Mouse (Mus musculus) liver, embryonic 14.5 days (tissue): Measurements from ENCODE around the gene Ccdc73. TPM values are rescaled to one million over a fixed set of nuclear protein-coding genes. Genes with fewer than 3 reads are reported as not detected.

Experiments
- ATAC-seq: fragments of 200-750 bp; cut with Nextera tagmentation; 2 replicates; pipeline ENCODE4 v1.8.0; 2017; ENCODE audit warnings: moderate number of reproducible peaks, mild to moderate bottlenecking, moderate library complexity; ENCODE audit not compliant: insufficient read depth
- DNase-seq, 3 experiments: peaks; one replicate each; pipeline ENCODE4 v3.0.0-alpha.2; 2012 to 2013; ENCODE audit warnings: low read depth in 3 of 3, low spot score in 3 of 3
- H3K27ac ChIP-seq: fragments of 300-500 bp; sonication (generic); 2 replicates; pipeline ENCODE4 v1.5.1; 2014; ENCODE audit warnings: moderate library complexity, mild to moderate bottlenecking, control low read depth, inconsistent platforms
- H3K27me3 ChIP-seq: fragments of 300-500 bp; sonication (generic); 2 replicates; pipeline ENCODE4 v1.6.1; 2014; ENCODE audit warnings: mild to moderate bottlenecking, low read length, moderate library complexity; ENCODE audit not compliant: control insufficient read depth, insufficient read depth
- H3K36me3 ChIP-seq: fragments of 300-500 bp; sonication (generic); replicated peaks from 2 replicates; pipeline ENCODE4 v1.6.1; 2014; ENCODE audit warnings: low read depth; ENCODE audit not compliant: control insufficient read depth, insufficient read depth
- H3K4me1 ChIP-seq, 2 experiments: fragments of 200-500 bp in 1 of 2; fragments of 300-500 bp in 1 of 2; sonication (generic) in 1 of 2; replicated peaks; 2 replicates each; pipeline ENCODE4 v1.6.1; 2012 to 2014; ENCODE audit warnings: antibody characterized with exemption in 1 of 2, inconsistent platforms in 1 of 2, low read length in 1 of 2; ENCODE audit not compliant: control insufficient read depth in 2 of 2, insufficient read depth in 2 of 2
- H3K4me2 ChIP-seq: fragments of 300-500 bp; sonication (generic); 2 replicates; pipeline ENCODE4 v1.6.1; 2014; ENCODE audit warnings: low read depth, mild to moderate bottlenecking, control low read depth, moderate library complexity
- H3K4me3 ChIP-seq, 2 experiments: fragments of 200-500 bp in 1 of 2; fragments of 300-500 bp in 1 of 2; sonication (generic) in 1 of 2; 2 replicates each; pipeline ENCODE4 v1.5.1; 2012 to 2014; ENCODE audit warnings: low read depth in 2 of 2, low read length in 2 of 2, mild to moderate bottlenecking in 2 of 2, control low read depth in 1 of 2, inconsistent platforms in 1 of 2, moderate library complexity in 1 of 2; ENCODE audit not compliant: insufficient read depth in 1 of 2
- H3K9ac ChIP-seq: fragments of 300-500 bp; sonication (generic); replicated peaks from 2 replicates; pipeline ENCODE4 v1.6.1; 2014; ENCODE audit warnings: mild to moderate bottlenecking, control low read depth, moderate library complexity
- H3K9me3 ChIP-seq: fragments of 300-500 bp; sonication (generic); 2 replicates; pipeline ENCODE4 v1.6.1; 2016; ENCODE audit warnings: low read length, mixed read lengths; ENCODE audit not compliant: control insufficient read depth
- CTCF ChIP-seq: IDR thresholded peaks from 2 replicates; pipeline ENCODE4 v1.5.1; 2016; ENCODE audit warnings: antibody characterized with exemption, low read depth, control low read depth
- EP300 ChIP-seq: IDR thresholded peaks from 2 replicates; pipeline ENCODE4 v1.6.1; 2016; ENCODE audit warnings: antibody characterized with exemption, low read depth
- WGBS: fragments of 180-500 bp; shearing (Covaris S2); extraction: QIAGEN DNeasy Blood & Tissue Kit; methylation state at CpG from one replicate; pipeline ENCODE4 v1.1.7; 2014; ENCODE audit not compliant: insufficient replicate concordance; 5-methylcytosine and 5-hydroxymethylcytosine counted together
- polyA plus RNA-seq, 2 experiments: library from polyadenylated mRNA; depleted of rRNA in 1 of 2; stranded (reverse) in 1 of 2; unstranded in 1 of 2; fragments of >200 nt; fragmentation: Nextera tagmentation in 1 of 2; extraction: Ambion mirVana in 1 of 2; gene quantifications; 2 replicates each; pipeline versions ENCODE4 v1.2.1 to v1.2.3; 2012 to 2014

Ccdc73 gene
- polyA plus RNA-seq, 2 experiments: 2.1 to 2.5 TPM

DNA sequence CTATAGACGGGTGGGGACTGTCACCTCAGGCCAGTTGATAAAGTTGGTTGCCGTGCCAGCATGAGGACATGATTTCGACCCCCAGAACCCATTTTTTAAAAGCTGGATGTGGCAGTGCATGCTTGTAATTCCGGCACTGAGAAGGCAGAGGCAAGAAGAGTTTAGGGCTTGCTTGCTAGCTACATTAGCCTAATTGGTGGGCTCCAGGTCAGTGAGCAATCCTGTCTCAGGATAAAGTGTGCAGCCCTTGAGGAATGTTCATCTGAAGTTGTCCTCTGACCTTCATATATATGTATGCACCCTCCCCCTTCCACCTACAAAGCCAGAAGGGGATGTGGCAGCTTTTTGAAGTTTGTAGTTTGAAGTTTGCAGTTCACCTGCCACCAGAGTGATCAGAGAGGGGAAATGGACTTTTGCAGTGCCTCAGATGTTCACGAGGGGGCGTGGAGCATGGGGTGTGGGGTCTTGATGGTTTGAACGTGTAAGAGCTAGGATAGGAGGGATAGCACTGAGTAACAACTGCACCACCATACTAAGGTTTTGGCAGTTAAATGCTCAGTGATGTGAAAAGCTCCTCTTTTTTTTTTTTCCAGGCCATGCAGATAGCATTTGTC, 170.5 kb downstream of the Ccdc73 start:
- ATAC-seq (no peak), DNase-seq (no peak)
- peaks cover 0 to 3% of the 10 kb centered on the region in 2 experiments; a peak in 1 of 4 replicates for H3K4me1 ChIP-seq
- H3K27ac ChIP-seq: no peak overlapping the region
- TF ChIP-seq CTCF (no peak), EP300 (no peak)
- H3K36me3 ChIP-seq: no peaks in the 10 kb centered on the region
- no peak overlapping the region for H3K4me3 ChIP-seq
- H3K9me3 ChIP-seq: no peaks in the 10 kb centered on the region
- no peak overlapping the region for H3K9ac ChIP-seq
- no peak overlapping the region for H3K4me2 ChIP-seq
- H3K27me3 ChIP-seq: no peaks in the 10 kb centered on the region
- 65% methylated on average over 7 of the region's 7 CpGs for WGBS

DNA sequence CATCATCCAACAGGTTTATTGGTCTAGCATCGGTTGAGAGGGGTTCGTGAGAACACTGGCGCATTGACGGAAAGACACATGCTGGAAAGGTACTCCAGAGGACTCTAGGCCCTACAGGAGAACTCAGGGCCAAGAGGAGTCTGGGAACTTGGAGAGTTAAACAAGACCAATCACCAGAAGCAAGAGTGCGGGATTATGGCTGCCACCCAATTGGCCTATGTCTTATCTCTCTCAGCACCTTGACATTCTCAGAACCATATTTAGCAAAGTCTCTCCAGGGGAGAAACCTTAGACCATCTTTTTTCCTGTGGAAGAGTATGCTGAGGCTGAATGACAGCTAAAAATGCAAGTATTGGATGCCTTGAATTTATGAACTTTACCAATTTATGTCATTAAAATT, 171.3 kb downstream of the Ccdc73 start:
- Histone ChIP-seq H3K27ac (no peak overlapping the region), H3K27me3 (no peaks in the 10 kb centered on the region), H3K9me3 (no peaks in the 10 kb centered on the region), H3K4me2 (no peak overlapping the region), H3K4me3 (no peak overlapping the region), H3K36me3 (no peaks in the 10 kb centered on the region), H3K9ac (no peak overlapping the region), H3K4me1 (peaks cover 0 to 3% of the 10 kb centered on the region in 2 experiments; a peak in 1 of 4 replicates)
- DNase-seq (no peak), ATAC-seq (0 out of 2 replicates have a peak, but pooled peaks have one; percentile 35)
- TF ChIP-seq EP300 (no peak), CTCF (no peak)
- 73% methylated on average over 5 of the region's 5 CpGs for WGBS

GRCm38 (mm10) chr2:105040859-105041258, 173.3 kb downstream of the Ccdc73 start:
- no peak for ATAC-seq

GRCm38 (mm10) chr2:105043152-105043551, 175.5 kb downstream of the Ccdc73 start:
- H3K36me3 ChIP-seq: no peaks in the 10 kb centered on the region
- ATAC-seq (no peak), DNase-seq (no peak)
- H3K4me2 ChIP-seq: no peak overlapping the region
- TF ChIP-seq CTCF (no peak), EP300 (no peak)
- no peaks in the 10 kb centered on the region for H3K9me3 ChIP-seq
- no peak overlapping the region for H3K27ac ChIP-seq
- no peaks in the 10 kb centered on the region for H3K27me3 ChIP-seq
- no peak overlapping the region for H3K9ac ChIP-seq
- no peak overlapping the region for H3K4me3 ChIP-seq
- 51% methylated on average over 4 of the region's 4 CpGs for WGBS
- H3K4me1 ChIP-seq: peaks cover 0 to 3% of the 10 kb centered on the region in 2 experiments; a peak in 1 of 4 replicates

More at GRCm38 (mm10) chr2:105040859-105041258, 173.3 kb downstream of the Ccdc73 start:
- TF ChIP-seq EP300 (no peak), CTCF (no peak)
- no peaks in the 10 kb centered on the region for H3K9me3 ChIP-seq
- 56% methylated on average over 4 of the region's 4 CpGs for WGBS
- H3K36me3 ChIP-seq: no peaks in the 10 kb centered on the region
- H3K27me3 ChIP-seq: no peaks in the 10 kb centered on the region
- H3K27ac ChIP-seq: no peak overlapping the region
- H3K9ac ChIP-seq: no peak overlapping the region
- DNase-seq: no peak
- no peak overlapping the region for H3K4me2 ChIP-seq
- H3K4me1 ChIP-seq: peaks cover 0 to 3% of the 10 kb centered on the region in 2 experiments; a peak in 1 of 4 replicates
- no peak overlapping the region for H3K4me3 ChIP-seq

DNA sequence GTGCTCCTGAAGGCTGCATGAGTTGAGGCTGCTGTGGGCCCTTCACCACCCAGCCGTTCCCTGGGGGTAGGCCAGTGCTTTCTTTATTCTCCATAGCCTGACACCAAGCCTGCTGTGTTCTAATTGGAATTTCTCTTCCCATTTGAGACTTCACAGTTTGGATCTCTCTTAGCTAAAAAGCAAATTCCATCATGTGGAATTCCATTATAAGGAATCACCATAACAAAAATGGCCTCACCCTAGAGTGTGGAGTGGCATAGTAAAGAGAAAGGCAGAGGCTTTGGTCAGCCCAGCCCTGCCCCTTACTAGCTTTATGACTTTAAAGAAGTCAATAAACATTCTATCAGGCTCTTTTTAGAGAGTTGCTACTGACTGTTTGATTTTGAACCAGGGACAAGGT, 180.7 kb downstream of the Ccdc73 start:
- ATAC-seq (no peak), DNase-seq (no peak)
- Histone ChIP-seq H3K4me2 (no peak overlapping the region), H3K4me3 (no peak overlapping the region), H3K9ac (no peak overlapping the region), H3K27ac (no peak overlapping the region), H3K9me3 (no peaks in the 10 kb centered on the region), H3K36me3 (no peaks in the 10 kb centered on the region), H3K4me1 (no peaks in the 10 kb centered on the region), H3K27me3 (no peaks in the 10 kb centered on the region)
- no peak for TF ChIP-seq CTCF
- no peak for TF ChIP-seq EP300
- 48% methylated on average over 1 of the region's 1 CpGs for WGBS
